Mouse (Mus musculus) kidney, adult 2 months (tissue): ENCODE measurements around the gene Cyp3a13.

Experiments
- CTCF ChIP-seq: fragments of 200-500 bp; conservative IDR thresholded peaks from 2 replicates; pipeline ENCODE4 v1.5.1; 2011; ENCODE audit warnings: low read depth, mild to moderate bottlenecking, control low read depth, low read length, moderate library complexity, mixed read lengths; ENCODE audit not compliant: insufficient read depth, insufficient read length
- POLR2A ChIP-seq: fragments of 200-500 bp; IDR thresholded peaks from one replicate; pipeline ENCODE4 v1.6.1; 2011; ENCODE audit warnings: low read depth, low read length, control low read depth

- no peak for TF ChIP-seq POLR2A
- no peak for TF ChIP-seq CTCF
These were observed 35.0 kb upstream of the Cyp3a13 start for GRCm38 (mm10) chr5:137956404-137956803.
